Mouse (Mus musculus): ENCODE data around the gene Tmem243. TPM values are rescaled to one million over a fixed set of nuclear protein-coding genes. Genes with fewer than 3 reads are reported as not detected.

Gene Tmem243
- 10 to 100 TPM; 40.6 to 63.2 TPM for polyA plus RNA-seq (2017; shearing (Covaris generic))

DNA sequence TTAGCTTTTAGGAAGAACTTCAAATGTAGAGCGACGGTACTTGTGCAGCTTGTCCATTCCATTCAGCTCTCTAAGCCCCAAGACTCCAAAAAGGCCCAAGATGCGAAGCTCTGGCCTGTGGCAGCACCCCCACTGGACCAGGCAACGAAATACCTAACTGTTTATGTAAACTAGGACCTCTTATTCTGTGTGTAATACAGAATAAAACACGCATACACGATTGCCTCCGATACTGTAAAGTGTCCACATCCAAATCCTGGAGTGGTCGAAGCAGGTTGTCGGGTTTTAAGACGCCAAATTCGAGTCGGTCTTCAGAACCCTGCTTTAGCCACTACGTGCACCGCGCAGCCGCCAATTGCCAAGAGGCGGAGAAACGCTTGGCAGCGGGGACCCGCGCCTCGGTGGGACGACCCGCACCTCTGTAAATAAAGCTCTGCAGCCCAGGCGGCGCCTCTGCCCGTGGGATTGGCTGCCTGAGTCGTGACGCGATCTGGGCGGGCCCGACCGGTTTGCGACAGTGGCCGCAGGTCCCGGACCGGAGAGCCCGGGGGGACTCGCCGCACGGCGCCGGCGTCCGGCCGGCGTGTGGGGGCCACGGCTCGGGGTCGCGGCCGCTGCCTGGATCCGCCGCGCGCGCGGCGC is at the start of gene Tmem243:
TSS of gene Tmem243 (plus strand) at position 462 of the 642 bp plus-strand sequence.
- ATAC-seq = peak; percentile 85

DNA sequence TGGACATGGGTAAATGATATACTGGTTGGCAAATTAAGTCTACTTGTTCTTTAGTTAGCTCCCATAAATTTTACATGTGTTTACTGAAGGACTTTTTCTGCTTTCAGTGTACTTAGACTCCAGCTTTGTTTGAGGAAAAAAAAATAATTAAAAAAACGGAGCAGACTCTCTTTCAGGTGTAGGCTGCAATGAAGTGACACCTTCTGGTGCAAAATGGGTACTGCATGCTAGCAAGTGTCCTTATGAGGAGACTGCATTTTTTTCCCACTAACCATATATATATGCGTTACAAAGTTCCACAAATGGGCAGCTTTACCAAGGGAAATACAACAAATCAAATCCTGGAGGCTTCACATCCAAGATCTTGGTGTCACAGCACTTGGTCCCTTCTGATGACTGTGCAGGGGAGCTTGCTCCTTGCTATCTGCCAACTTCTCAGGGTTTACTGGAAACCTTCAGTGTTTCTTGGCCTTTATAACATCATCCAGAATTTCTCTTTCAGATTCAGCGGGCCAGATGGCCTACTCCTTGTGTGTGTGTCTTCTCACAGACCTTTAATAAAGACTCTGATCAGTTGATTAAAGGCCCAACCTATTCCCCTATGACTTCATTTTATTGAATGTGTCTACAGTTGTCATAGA is 44.3 kb upstream of the Tmem243 start:
- ATAC-seq = peak; percentile 72

DNA sequence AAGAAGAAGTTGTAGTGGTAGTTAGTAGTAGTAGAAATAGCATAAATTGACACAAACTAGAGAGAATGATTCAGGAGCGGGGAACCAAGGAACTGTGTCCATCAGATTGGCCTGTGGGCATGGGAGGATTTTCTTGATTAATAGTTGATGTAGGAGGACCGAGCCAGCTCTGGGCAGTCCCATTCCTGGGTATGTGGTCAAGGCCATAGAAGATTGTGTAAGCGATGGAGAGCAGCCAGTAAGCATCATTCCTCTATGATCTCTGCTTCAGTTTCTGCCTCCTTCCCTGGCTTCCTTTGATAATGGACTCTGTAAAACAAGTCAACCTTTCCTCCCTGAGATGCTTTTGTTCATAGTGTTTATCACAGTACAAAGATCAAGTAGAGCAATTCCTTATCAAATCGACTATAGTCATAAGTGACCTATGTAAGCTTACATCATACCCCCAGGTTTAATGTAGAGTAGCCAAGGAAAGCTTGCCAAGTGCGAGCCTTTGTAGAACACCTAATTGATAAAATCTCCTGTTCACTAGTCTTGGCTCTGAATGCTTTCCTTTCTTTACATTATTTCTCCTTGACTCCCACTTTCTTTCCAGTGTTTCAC is 43.1 kb upstream of the Tmem243 start:
- ATAC-seq = no peak

DNA sequence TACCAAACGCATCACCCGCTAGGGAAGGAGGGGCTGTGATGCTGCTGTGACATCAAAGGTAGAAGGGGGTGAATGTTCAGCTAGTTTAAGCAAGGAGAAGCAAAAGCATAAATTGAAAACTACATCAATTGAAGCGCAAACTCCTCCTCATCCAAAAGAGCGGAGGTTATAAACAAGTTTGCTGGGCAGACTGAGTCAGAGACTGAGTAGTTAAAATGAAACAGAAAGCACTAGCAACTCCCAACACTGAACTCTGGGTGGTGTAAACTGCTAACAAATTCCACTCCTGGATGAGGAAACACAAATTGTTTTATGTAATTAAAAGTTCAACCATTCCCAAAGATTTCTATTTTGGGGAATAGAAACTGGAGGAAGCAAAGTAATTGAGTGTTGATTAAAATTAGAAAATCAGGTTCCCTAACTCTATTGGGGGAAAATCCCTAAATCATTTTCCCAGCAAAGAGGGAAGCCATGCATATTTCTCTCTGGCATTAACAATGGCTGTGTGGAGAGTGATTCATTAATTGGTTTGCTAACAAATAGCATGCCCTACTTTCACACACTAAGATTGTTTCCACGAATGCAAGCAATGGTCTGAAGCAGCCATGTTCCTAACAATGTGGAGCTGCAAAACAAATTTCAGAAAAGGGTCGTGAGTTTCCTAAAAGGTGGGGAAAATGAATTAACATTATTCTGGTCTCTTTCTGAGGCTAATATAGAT is 41.0 kb upstream of the Tmem243 start:
- peak; percentile 90 for ATAC-seq

DNA sequence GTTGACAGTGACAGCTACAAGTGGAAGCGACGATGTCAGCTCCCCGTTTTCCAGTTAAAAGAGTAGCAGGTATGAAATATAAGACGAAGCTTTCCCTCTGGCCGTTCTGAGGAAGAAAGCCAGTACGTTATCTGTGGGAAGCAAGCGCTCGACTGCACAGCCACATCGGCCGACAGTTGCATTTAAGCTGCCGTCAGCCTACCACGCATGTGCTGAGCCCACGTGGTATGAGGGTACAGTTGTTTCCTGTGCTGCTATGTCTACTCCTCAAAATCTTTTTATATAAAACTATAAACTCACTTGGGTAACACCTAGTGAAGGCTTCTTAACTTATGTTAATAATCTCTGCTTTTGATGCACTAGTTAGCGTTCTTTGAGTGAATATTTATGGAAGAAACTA is 40.2 kb upstream of the Tmem243 start:
- no peak for ATAC-seq

DNA sequence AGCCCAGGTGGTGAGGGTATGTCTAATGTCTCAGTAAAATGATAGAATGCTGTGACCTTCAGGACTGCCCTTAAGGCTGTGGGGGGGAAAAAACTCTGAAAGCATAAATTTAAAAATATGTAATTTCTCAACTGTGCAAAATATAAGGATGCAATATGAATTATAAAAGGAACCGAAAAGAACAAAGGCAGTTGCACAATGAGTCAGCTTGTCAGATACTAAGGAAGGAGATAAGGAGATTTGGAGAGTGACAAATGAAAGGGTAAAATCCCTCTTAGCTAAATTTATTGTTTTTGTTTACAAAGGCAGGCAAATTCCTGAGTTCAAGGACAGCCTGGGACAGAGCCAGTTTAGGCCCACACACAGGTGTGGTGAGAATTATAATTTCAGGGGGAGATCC is 36.3 kb upstream of the Tmem243 start:
- ATAC-seq = no peak

DNA sequence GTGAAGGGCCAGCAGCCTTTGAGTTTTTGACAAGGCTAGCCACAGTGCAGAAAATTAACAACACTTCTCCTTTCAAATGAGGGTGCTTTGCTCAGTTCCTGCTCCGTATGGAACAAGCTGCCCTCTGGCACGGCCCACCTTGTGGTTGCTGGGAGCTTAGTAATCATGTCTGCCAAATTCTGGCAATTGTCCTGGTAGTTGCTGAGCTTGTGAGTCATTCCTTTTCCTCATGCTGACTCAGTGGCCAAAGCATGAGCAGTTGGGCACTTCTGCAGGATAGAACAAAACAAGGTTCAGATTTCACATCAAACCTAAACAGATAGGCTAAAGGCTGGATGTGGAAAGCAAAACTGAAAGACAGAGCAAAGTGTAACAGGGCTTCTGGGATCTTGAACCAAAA is 31.6 kb upstream of the Tmem243 start:
- ATAC-seq = no peak

DNA sequence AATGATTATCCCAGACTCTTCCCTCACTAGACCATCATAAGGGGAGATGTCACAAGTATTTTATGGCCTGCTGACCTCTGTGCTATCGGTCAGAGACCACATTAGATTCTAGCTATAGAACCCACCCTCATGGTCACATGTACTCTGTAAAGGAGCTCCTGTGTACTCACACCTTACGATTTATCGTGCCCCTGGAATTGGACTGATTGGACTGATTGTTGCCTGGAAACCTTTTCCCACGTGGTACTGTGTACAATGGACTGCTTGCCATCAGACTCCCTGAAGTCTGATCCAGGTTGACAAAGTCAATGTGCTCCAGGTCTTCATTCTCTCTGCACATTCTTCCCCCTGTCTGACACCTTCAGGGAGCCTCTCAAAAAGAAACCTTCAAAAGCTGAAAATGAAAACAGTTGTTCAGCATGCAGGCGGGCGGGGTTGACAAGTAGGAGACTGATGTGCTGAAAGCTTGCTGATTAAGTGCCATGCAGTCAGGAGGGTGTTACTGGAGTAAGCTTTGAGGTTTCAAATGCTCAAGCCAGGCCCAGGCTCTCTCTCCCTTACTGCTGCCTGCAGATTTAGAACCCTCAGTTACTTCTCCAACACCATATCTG is 30.8 kb upstream of the Tmem243 start:
- ATAC-seq = no peak

DNA sequence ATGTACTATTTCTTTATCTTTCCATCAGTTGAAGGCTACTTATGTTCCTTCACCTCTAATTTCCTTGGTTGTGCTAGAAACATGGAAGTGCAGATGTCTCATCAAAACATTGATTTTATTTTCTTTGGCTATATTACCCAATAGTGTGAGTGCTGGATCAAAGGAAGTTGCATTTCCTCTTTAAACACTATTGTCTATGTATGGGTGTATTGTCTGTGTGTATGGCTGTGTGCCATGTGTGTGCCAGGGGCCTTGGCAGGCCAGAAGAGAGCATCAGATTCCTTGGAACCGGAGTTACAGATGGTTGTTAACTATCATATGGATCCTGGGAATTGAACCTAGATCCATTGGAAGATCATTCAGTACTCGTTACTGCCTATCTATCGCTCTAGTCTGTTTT is 29.1 kb upstream of the Tmem243 start:
- ATAC-seq = no peak

DNA sequence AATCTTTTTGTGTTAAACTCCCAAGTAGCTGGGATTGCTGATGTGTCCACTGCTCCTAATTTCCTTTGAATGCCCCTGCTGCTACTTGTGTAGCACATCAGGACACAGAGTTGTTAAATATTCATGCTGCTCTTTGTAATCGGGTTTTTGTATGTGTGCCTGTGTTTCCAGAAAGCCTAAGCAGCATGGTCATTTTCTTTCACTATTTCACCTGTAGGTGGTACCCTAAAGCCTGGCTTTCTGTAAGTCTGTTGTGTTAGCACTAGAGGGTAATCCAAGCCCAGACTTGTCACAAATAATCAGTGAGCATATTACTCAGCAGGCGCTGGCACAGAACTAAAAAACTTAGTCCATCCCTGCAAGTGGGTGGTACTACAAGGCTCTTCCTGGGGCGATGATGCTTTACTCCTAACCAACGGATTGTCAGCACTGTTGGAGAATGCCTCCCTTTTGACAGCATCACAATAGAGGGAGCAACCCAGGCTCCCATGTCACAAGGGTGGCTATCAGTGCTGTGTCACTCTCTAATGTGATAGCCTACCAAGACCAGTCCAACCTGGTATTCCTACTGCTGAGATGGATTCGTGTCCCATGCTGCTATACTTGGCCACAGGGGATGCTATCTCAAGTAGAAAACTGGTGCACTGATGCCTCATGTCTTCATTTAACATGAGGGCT is 27.2 kb upstream of the Tmem243 start:
- peak; percentile 95 for ATAC-seq

DNA sequence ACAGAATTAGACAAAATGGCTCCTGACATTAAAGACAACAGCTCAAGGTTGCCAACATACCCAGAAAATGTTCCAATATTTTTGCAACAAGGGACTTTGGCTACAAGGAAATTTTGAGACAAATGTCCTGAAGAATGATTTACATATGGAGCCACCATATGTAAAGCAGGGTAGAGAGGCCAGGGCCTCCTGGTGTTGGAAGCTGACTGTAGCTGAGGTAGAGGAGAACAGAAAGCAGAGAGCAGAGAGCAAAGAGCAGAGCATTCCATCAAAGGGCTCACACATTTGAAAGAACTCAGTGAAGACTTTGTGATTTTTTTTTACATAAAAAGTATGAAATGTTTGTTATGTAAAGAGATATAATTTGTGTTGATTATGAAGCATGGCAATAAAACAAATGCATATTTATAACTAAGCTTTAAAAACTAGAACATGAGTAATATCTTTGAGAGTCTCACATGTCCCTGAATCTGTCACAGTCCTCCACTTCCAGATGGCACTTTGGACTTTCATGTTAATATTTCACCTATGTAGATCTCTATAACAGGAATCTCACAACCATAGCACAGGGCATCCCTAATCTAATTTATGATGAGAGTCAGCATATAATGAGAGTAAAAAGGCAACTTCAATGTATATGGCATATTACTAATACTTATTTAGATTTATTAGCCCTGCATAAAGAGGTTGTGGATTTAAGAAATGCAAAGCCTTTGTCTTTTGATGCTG is 20.5 kb upstream of the Tmem243 start:
- no peak for ATAC-seq

DNA sequence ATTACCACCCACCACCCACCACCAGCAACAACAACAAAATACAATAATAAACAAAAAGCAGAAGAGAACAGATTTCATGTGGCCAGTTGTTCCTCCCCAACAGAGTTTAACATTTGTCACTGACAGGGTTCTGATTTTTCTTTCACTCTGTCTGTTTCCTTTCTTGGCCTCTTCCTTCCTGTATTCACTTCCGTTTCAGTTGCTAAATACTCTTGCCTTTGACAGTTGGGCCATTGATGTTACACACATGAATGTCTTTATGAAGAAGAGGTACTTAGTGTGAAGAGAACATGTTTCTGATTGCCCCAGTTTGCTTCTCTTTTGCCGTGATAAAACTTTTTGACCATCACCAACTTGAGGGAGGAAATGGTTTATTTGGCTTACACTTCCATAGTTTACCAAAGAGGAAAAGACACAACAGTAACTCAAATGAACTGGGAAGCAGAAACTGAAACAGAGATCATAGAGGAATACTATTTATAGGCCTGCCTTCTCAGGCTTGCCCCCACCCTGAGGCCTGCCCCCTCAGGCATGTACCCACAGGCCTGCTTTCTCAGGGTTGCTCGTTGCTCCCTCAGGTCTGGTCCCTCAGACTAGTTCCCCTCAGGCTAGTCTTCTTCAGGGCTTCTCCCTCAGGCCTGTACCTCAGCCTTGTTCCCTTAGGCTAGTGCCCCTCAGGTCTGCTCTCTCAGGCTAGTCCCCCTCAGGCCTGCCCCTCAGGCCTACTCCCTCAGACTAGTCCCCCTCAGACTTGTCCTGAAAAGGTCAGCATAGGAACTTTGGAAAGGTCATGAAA is 13.3 kb upstream of the Tmem243 start:
- ATAC-seq = peak; percentile 92

DNA sequence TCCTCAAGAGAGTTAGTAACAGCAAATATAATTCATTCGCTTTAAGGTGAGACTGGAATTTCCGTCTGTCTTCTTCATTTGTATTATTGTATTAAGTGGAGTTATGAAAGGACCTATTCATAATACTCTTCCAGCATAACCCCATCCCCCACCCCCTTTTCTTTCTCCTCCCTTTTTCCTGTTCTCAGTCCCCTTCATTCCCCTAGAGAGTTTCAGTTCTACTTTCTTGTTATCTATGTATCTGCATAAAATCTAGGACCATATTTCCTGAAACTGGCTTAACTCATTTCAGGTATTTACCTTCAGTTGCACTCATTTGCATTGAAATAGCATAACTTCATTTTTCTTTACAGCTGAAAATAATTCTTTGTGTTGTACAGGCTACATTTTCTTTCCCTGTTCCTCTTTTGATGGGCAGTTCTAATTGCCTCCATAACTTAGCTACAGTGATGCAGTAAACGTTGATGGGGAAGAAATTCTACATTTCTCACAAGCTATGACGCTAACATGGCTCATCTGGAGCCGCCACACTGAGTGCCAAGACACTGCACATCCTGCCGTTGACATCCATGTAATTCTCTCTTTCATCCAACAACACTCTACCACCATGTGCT is 9.9 kb upstream of the Tmem243 start:
- ATAC-seq = no peak

DNA sequence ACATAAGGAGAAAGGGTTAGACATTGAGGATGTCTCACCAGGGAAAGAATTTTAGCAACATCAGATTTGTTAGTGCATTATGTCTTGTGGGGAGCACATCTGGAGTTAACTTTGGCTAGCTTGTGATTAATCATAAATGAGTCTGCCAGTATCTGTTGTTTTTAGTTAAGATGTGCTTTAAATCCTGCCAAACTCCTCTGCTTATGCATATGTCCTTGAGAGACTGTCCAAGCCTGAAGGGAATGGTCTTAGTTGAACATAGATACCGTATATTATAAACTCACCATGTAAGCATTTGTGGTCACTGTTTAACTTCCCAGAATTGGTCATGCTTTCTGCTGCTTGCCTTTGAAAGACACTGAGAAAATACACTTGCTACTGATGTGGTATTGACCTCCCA is 7.8 kb upstream of the Tmem243 start:
- ATAC-seq = no peak

DNA sequence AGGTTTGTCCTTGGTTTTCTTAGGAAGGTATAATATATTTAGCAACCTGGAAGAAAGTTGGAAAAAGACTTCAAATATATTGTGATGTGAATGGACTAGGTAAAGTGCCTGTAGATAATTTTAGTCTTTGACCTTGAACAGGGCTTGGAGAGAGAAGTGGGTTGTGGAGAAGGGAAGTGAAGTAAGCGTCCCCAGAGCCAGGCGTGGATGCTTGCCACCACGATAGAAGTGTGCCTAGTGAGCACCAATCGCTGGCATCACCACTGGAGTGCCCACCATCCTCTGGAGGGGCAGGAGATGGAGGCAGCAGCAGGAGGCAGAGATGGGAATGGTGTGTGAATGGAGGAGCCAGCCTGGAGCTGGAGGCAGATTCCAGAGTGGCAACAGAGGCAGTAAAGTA is 7.0 kb upstream of the Tmem243 start:
- no peak for ATAC-seq

DNA sequence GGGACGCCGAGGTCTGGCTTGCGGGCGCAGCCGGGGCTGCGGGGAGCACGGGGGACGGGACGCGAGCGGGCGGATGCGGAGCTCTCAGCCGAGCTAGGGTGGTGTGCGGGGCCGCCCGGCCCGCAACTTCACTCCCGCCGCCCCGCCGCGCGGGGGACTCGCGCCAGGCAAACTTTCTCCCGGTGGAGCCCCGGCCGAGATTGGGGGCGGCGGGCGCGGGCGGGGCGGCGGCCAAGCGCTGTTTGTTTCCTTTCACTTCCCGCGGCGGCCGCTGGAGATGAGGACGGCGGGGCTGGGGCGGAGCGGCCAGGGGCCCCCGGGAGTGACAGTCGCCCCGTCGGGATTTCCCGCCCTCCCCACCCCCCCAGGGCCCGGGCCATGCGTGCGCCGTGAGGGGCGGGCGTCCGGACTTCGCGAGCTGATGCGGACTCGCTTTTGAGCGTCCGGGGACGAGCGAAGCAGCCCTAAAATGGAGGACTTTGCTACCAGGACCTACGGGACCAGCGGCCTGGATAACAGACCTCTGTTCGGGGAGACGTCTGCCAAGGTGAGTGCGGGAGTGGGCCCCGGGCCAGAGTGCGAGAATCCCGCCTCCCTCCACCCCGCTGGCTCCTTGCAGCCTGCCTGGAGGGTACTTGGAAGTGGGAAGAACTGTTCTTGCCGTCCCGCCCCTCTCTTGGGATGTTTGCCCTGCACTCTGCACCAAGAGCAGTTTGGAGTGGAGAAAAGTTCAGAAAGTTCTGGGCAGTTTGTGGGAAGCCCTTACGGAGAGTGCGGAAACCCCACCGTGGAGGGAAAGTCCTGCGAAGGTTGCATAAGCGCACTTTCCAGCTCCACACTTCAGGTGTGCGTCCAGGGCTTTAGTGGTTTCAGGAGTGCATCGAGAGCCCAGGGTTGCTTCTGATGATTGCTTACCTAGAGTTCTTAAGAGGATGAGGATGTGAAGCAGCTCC is 657 bp downstream of the Tmem243 start:
- ATAC-seq = peak; percentile 56

DNA sequence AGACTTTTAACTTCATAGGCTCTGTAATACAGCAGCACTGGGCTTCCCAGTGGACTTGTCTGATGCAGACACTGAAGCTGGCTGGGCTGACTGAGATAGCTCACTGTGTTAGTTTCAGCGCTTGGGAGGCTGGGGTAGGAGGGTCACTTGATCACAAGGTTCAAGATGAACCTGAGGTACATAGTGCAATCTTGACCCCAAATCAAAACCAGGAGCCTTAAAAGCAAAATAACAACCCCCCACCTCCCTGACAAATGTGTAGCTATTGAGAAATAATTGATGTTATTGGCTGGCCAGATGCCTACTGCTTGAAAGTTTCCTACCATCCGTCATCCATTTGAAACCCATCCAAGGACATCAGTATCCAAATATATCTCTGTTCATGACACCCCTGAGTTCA is 2.2 kb downstream of the Tmem243 start:
- no peak for ATAC-seq

DNA sequence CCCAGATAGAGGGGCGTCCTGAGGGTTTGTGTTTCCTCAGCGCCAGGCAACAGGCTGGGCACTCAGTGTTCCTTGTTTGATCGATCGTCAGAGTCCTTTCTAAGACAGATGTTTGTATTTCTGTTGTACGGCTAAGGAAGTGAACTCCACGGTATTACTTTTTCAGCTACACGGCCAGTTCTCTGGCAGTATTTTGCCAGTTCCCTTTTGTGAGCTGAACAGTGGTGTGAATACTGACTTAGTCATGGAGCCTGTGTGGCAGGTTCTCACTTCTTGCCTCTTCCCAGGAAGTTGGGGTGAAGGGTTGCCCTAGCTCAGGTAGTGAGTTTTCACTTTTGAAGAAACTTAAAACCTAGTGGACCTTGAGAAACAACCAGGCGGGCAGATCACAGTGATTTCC is 3.5 kb downstream of the Tmem243 start:
- no peak for ATAC-seq

DNA sequence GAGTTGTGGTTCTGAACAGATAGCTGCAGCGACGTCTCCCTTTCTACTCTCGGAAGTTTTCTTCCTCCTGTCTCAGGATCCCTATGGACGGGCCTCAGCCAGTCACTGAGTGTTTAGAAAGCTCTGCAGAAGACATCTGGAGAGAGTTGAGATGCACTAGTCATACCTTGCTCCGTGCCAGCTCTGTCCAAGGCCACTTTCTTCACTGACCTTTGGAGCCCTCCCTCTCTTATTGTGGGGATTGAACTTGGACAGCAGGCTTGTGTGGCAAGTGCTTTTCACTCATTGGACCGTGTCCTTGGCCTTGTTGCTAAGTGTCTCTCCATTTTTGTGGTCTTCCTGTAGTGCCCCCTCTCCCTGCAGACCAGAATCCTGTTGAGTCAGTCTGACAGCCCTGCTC is 6.3 kb downstream of the Tmem243 start:
- no peak for ATAC-seq

Measured in CD4-positive, CD25-positive, alpha-beta regulatory T cell, adult 4 months (primary cell).